Mouse (Mus musculus) intestine, postnatal 0 days (tissue): Measurements from ENCODE around the gene Hnrnph3. TPM values are rescaled to one million over a fixed set of nuclear protein-coding genes. Genes with fewer than 3 reads are reported as not detected.

Source experiments
- ATAC-seq: fragments of 200-750 bp; cut with Nextera tagmentation; 2 replicates; pipeline ENCODE4 v1.8.0; 2017; ENCODE audit warnings: mild to moderate bottlenecking, moderate TSS enrichment, moderate library complexity
- H3K27ac ChIP-seq: fragments of 300-500 bp; sonication (generic); 2 replicates; pipeline ENCODE4 v1.5.1; 2014; ENCODE audit warnings: mild to moderate bottlenecking, low read depth, low read length, moderate library complexity
- H3K27me3 ChIP-seq: fragments of 300-500 bp; sonication (generic); replicated peaks from 2 replicates; pipeline ENCODE4 v1.6.1; 2014; ENCODE audit warnings: low read length, mixed read lengths; ENCODE audit not compliant: control insufficient read depth, insufficient read depth
- H3K36me3 ChIP-seq: fragments of 300-500 bp; sonication (generic); 2 replicates; pipeline ENCODE4 v1.6.1; 2014; ENCODE audit warnings: mild to moderate bottlenecking, moderate library complexity; ENCODE audit not compliant: control insufficient read depth, insufficient read depth
- H3K4me1 ChIP-seq: fragments of 300-500 bp; sonication (generic); replicated peaks from 2 replicates; pipeline ENCODE4 v1.6.1; 2014; ENCODE audit warnings: antibody characterized with exemption, low read length, mixed read lengths; ENCODE audit not compliant: control insufficient read depth, insufficient read depth
- H3K4me2 ChIP-seq: fragments of 300-500 bp; sonication (generic); replicated peaks from 2 replicates; pipeline ENCODE4 v1.6.1; 2014; ENCODE audit warnings: low read depth, mild to moderate bottlenecking, moderate library complexity
- H3K4me3 ChIP-seq: fragments of 300-500 bp; sonication (generic); 2 replicates; pipeline ENCODE4 v1.5.1; 2014; ENCODE audit warnings: low read depth, low read length
- H3K9ac ChIP-seq: fragments of 300-500 bp; sonication (generic); 2 replicates; pipeline ENCODE4 v1.6.1; 2014; ENCODE audit warnings: mild to moderate bottlenecking, low read depth, low read length
- H3K9me3 ChIP-seq: fragments of 300-500 bp; sonication (generic); 2 replicates; pipeline ENCODE4 v1.6.1; 2016; ENCODE audit warnings: mixed run types; ENCODE audit not compliant: control insufficient read depth
- CTCF ChIP-seq: sonication (generic); IDR thresholded peaks from 2 replicates; pipeline ENCODE4 v1.5.1; 2016; ENCODE audit warnings: low read depth, mild to moderate bottlenecking, control low read depth, antibody characterized with exemption, moderate library complexity
- WGBS: fragments of 180-500 bp; shearing (Covaris S2); extraction: QIAGEN DNeasy Blood & Tissue Kit; methylation state at CpG from one replicate; pipeline ENCODE4 v1.1.7; 2014; 5-methylcytosine and 5-hydroxymethylcytosine counted together
- polyA plus RNA-seq: library from polyadenylated mRNA; unstranded; fragments of >200 nt; fragmentation: Nextera tagmentation; extraction: Ambion mirVana; gene quantifications from 2 replicates; pipeline ENCODE4 v1.2.1, GENCODE M21; 2015

The Hnrnph3 gene
- 21.2 and 25.0 TPM in 2 replicates for polyA plus RNA-seq

DNA sequence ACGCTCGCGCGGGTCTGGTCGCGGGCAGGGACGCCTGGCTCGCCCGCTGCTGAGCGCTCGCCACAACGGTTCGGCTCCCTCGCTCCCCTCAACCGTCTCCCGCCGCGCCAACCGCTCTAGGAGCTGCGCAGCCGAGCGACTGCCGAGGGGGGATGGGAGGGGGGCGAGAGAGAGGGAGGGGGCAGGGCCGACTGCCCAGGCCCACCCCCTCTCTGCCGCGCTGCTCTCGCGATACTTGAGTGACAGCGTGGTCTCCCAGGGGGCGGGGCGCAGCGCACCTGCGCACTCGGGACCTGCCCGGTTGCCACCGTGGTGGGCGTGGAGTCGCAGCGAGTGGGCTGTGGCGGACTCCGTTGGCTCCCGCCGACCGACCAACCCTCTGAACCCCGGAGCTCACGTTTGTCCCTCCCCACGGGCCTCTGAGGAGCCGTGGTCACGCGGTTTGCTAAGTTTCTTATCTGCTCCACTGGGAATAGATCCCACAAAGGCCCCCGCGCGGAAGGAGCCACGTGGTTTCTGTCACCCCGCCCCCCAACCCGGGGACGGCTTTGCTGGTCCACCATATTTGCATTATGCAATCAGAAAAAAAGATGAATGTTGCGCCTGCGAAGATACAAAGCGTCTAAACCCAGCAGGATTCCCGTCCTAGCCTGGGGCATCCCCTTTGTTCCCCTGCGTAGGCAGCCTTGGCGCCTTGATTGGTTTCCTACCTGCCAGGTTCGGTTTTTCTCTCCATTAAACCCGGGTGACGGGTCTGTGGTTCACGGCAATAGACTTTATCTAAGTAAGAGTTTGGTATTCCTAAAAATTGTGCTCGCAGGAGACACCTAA, at the start of gene Hnrnph3, which contains the start of gene Pbld2:
Hnrnph3 (minus strand) TSS at position 469 of the 831 bp plus-strand sequence.
Pbld2 (plus strand) TSS at position 567 of the 831 bp plus-strand sequence.
- Histone ChIP-seq H3K9ac (peak within 1 kb of the TSS; percentile 99), H3K4me3 (peak within 1 kb of the TSS; percentile 98), H3K27me3 (no peaks in the 10 kb centered on the region), H3K36me3 (no peaks in the 10 kb centered on the region), H3K4me2 (peak within 1 kb of the TSS; percentile 89), H3K9me3 (no peaks in the 10 kb centered on the region), H3K27ac (peak within 1 kb of the TSS; percentile 100), H3K4me1 (peaks cover 3% of the 10 kb centered on the region; the same call in 1 of the 2 replicates)
- peak; percentile 96 for ATAC-seq
- under 1% methylated on average over 65 of the region's 69 CpGs for WGBS
- TF ChIP-seq CTCF, result no peak

DNA sequence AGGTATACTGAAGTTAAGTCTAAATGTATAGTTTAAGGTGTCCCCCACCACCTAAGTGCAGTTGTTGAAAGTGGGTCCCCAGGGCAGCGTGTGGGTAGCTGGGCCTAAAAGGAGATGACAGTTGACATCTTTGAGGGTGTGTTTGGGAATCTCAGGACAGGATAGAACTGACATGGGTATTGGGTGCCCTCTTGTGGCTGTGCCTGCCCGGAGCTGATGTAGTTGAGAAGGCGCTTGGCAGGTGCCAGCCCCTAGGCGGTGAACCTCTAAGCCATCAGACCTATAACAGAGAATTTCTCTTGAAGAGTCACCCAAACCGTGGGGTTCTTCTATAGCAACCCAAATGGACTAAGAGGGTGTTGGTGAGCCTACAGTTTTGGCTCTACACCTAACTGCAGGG, 42.0 kb upstream of the Hnrnph3 start:
- 11% methylated on average over 5 of the region's 5 CpGs for WGBS
- H3K4me3 ChIP-seq, result no peak overlapping the region
- H3K9me3 ChIP-seq, result no peaks in the 10 kb centered on the region
- H3K27me3 ChIP-seq, result no peaks in the 10 kb centered on the region
- peak overlapping the region; percentile 47 for H3K4me2 ChIP-seq
- TF ChIP-seq CTCF, result peak; percentile 96
- H3K36me3 ChIP-seq, result no peaks in the 10 kb centered on the region
- H3K27ac ChIP-seq, result no peak overlapping the region
- no peak overlapping the region for H3K9ac ChIP-seq
- H3K4me1 ChIP-seq, result no peaks in the 10 kb centered on the region
- ATAC-seq, result peak; percentile 81

DNA sequence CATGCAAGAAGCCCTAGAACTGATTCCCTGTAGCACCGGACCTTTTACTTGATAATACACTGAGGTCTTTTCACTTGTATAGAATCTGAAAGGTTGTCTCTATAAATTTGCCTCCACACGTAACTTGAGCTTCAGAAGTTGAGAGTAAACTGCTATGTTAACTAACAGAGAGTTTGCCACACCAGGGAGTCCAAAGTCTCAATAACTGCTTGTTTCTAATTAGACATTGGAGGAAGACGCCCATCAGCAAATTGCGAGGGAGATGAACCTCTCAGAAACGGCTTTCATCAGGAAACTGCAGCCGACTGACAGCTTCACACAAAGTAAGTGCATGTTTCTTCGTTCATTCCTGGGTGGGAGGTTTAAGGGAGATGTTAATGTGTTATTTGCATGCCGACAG, 41.5 kb upstream of the Hnrnph3 start:
- H3K4me2 ChIP-seq, result peak overlapping the region; percentile 47
- H3K27me3 ChIP-seq, result no peaks in the 10 kb centered on the region
- H3K4me3 ChIP-seq, result no peak overlapping the region
- WGBS, result 42% methylated on average over 8 of the region's 8 CpGs
- 0 out of 2 replicates have a peak, but pooled peaks have one; percentile 23 for ATAC-seq
- H3K9me3 ChIP-seq, result no peaks in the 10 kb centered on the region
- no peaks in the 10 kb centered on the region for H3K4me1 ChIP-seq
- no peaks in the 10 kb centered on the region for H3K36me3 ChIP-seq
- H3K27ac ChIP-seq, result no peak overlapping the region
- no peak overlapping the region for H3K9ac ChIP-seq
- no peak for TF ChIP-seq CTCF

DNA sequence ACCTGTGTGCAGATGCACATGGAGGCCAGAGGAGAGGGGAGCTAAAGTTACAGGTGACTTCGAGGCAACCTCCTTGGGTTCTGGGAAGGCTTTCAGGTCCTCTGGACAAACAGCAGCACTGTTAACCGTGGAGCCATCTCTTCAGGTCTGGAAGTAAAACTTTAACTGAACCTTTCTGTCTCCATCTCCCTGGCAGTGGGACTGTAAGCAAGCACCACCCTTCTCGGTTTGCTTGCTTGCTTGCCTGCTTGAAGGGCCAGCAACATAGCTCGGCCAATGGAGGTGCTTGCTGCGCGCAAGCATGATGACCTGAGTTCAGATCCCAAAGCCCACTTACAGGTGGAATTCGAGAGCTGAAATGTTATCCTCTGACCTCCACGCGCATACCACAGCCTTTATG, 40.5 kb upstream of the Hnrnph3 start:
- Histone ChIP-seq H3K27ac (no peak overlapping the region), H3K4me1 (no peaks in the 10 kb centered on the region), H3K27me3 (no peaks in the 10 kb centered on the region), H3K9me3 (no peaks in the 10 kb centered on the region), H3K4me2 (no peak overlapping the region), H3K36me3 (no peaks in the 10 kb centered on the region), H3K4me3 (no peak overlapping the region), H3K9ac (no peak overlapping the region)
- TF ChIP-seq CTCF, result no peak
- no peak for ATAC-seq
- WGBS, result 79% methylated on average over 9 of the region's 9 CpGs

DNA sequence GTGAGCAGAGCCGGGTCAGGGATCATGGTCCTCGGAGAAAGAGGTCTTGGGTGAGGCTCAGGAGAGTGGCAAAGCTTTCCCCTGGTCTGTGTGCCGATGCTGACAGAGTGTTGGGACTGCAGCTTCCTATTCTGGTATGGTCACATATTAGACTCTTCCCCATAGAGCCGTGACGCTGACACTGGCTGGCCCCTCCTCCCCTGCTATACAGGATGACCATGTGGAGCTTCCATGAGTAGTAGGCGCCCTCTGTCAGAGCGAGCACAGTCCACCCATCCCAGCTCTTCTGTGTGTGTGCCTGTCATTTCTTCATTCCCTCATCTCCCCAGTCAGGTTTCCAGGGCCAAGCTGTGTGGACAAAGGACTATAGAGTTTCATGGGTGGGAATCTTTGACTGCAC, 39.3 kb upstream of the Hnrnph3 start:
- Histone ChIP-seq H3K9me3 (no peaks in the 10 kb centered on the region), H3K27me3 (no peaks in the 10 kb centered on the region), H3K27ac (no peak overlapping the region), H3K4me2 (no peak overlapping the region), H3K4me3 (no peak overlapping the region), H3K36me3 (no peaks in the 10 kb centered on the region), H3K4me1 (no peaks in the 10 kb centered on the region), H3K9ac (no peak overlapping the region)
- WGBS, result 84% methylated on average over 7 of the region's 7 CpGs
- no peak for TF ChIP-seq CTCF
- ATAC-seq, result no peak

DNA sequence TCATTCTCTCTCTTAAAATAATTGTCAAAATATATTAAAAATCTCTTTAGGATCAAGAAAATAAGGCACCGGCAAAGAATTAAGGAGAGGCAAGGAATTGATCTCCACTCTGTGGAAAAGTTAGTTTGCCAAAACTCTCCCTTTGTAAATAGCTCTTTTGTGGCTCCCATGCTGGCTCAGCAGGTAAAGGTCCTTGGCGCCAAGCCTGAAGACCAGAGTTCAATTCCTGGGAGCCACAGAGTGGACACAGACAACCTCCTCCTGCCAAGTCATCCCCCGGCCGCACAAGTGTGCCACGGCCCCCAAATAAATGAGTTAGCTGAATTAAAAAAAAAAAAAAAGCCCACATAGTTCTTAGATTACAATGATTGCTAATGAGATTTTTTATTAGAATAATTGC, 38.7 kb upstream of the Hnrnph3 start:
- H3K9me3 ChIP-seq, result no peaks in the 10 kb centered on the region
- TF ChIP-seq CTCF, result no peak
- H3K27ac ChIP-seq, result no peak overlapping the region
- H3K4me1 ChIP-seq, result no peaks in the 10 kb centered on the region
- H3K4me3 ChIP-seq, result no peak overlapping the region
- no peaks in the 10 kb centered on the region for H3K36me3 ChIP-seq
- H3K27me3 ChIP-seq, result no peaks in the 10 kb centered on the region
- ATAC-seq, result no peak
- 89% methylated on average over 5 of the region's 5 CpGs for WGBS
- no peak overlapping the region for H3K4me2 ChIP-seq
- no peak overlapping the region for H3K9ac ChIP-seq
